ENCODE assay signal across 23 mouse cellular contexts in genomic region chr16:13332536-13332935, GRCm38 (mm10).
DNase-seq lines count a peak whose midpoint lies in the region; ATAC-seq and TF ChIP-seq lines count a peak whose summit lies in the region.
"Had no signal": no experiment of that assay in that cellular context is flagged by ENCODE, and none has a peak within 500 bp of the region (broad histone marks: within the 10 kb centered on the region; RNA-seq: fewer than 3 reads in every experiment).

No protein-coding gene starts in this region.

- H3K27me3 ChIP-seq in hindbrain, embryonic 14.5 days (ENCODE audit: control insufficient read depth, insufficient read depth, low read length), result no peaks in the 10 kb centered on the region
- no peaks in the 10 kb centered on the region for H3K27me3 ChIP-seq in hindbrain, embryonic 11.5 days (ENCODE audit: control insufficient read depth, insufficient read depth, low read length)
- H3K27me3 ChIP-seq: forebrain, embryonic 13.5 days; heart, embryonic 12.5 days; heart, embryonic 15.5 days; hindbrain, embryonic 12.5 days had no signal

- H3K36me3 ChIP-seq in hindbrain, embryonic 14.5 days (replicated peaks; ENCODE audit: control insufficient read depth, insufficient read depth), result no peaks in the 10 kb centered on the region
- no peaks in the 10 kb centered on the region for H3K36me3 ChIP-seq in hindbrain, embryonic 11.5 days (ENCODE audit: control insufficient read depth, insufficient read depth, low read length)

- peak overlapping the region; percentile 86 for H3K27ac ChIP-seq in gastrocnemius, adult 2 months
- peak overlapping the region; percentile 59; the same call in 1 of the 2 replicates for H3K27ac ChIP-seq in hindbrain, embryonic 14.5 days
- H3K27ac ChIP-seq in hindbrain, embryonic 11.5 days (ENCODE audit: low read depth, low read length), result no peak overlapping the region
- H3K27ac ChIP-seq: forebrain, embryonic 10.5 days; forebrain, embryonic 13.5 days; heart, embryonic 15.5 days; hindbrain, embryonic 12.5 days had no signal

- peak; percentile 79 for DNase-seq in gastrocnemius, adult 2 months
- DNase-seq in gastrocnemius, postnatal 10 days, result no peak
- no peak for DNase-seq in hindbrain, embryonic 14.5 days (ENCODE audit: low spot score)
- no peak for DNase-seq in hindbrain, embryonic 11.5 days (ENCODE audit: low spot score)
- DNase-seq in gastrocnemius, postnatal 14 days, result peak; percentile 30
- peak; percentile 87 for DNase-seq in skeletal muscle tissue, adult 2 months (ENCODE audit: low read depth, low spot score)
- DNase-seq in adipocyte (ENCODE audit: low spot score), result no peak
- DNase-seq: adrenal gland, adult 8-10 months; adrenal gland, postnatal 25 days; cerebellum, adult 18-20 months; cerebellum, adult 9-10 months; cerebellum, postnatal 14 days; heart, adult 18-20 months; heart, postnatal 10 days; heart, postnatal 36 days; kidney, adult 2 months had no signal

- peaks cover 6% of the 10 kb centered on the region for H3K4me1 ChIP-seq in hindbrain, embryonic 14.5 days (replicated peaks; ENCODE audit: control insufficient read depth, insufficient read depth, low read length)
- H3K4me1 ChIP-seq in hindbrain, embryonic 11.5 days (replicated peaks; ENCODE audit: control insufficient read depth, insufficient read depth, low read length), result no peaks in the 10 kb centered on the region

- H3K9me3 ChIP-seq in hindbrain, embryonic 14.5 days (ENCODE audit: control insufficient read depth, low read length), result no peaks in the 10 kb centered on the region
- no peaks in the 10 kb centered on the region for H3K9me3 ChIP-seq in hindbrain, embryonic 11.5 days (ENCODE audit: control insufficient read depth, low read length)
- H3K9me3 ChIP-seq: forebrain, embryonic 10.5 days; forebrain, embryonic 13.5 days; heart, embryonic 12.5 days; heart, embryonic 15.5 days; hindbrain, embryonic 12.5 days had no signal

- ATAC-seq in hindbrain, embryonic 14.5 days (ENCODE audit: low FRiP score), result no peak
- no peak for ATAC-seq in hindbrain, embryonic 11.5 days (ENCODE audit: low FRiP score)
- ATAC-seq: CD4-positive, CD25-positive, alpha-beta regulatory T cell, adult 4 months; intestine, postnatal 0 days had no signal

- no peak overlapping the region for H3K4me3 ChIP-seq in gastrocnemius, adult 2 months
- H3K4me3 ChIP-seq in hindbrain, embryonic 14.5 days (replicated peaks; ENCODE audit: low read length), result no peak overlapping the region
- no peak overlapping the region for H3K4me3 ChIP-seq in hindbrain, embryonic 11.5 days (ENCODE audit: low read depth, low read length)
- H3K4me3 ChIP-seq: forebrain, embryonic 10.5 days; forebrain, embryonic 13.5 days; heart, embryonic 12.5 days; heart, embryonic 15.5 days; hindbrain, embryonic 12.5 days had no signal

- WGBS in hindbrain, embryonic 14.5 days, result 86% methylated on average over 2 of the region's 2 CpGs
- 81% methylated on average over 2 of the region's 2 CpGs for WGBS in hindbrain, embryonic 11.5 days

- H3K9ac ChIP-seq in hindbrain, embryonic 14.5 days, result no peak overlapping the region
- H3K9ac ChIP-seq in hindbrain, embryonic 11.5 days (ENCODE audit: low read depth, low read length), result no peak overlapping the region
- H3K9ac ChIP-seq: forebrain, embryonic 13.5 days; heart, embryonic 12.5 days; heart, embryonic 15.5 days; hindbrain, embryonic 12.5 days had no signal

- TF ChIP-seq CTCF in gastrocnemius, adult 2 months (IDR thresholded peaks at IDR 0.05), result 0 out of 2 replicates have a peak, but pooled peaks have one; percentile 1

- intact Hi-C loops in gastrocnemius, adult 2 months (cut with DNase I), result no loop called here
- intact Hi-C loops in gastrocnemius, postnatal 14 days (cut with DNase I; ENCODE audit: low total_unique reads), result no loop called here

- H3K4me2 ChIP-seq in hindbrain, embryonic 14.5 days (replicated peaks), result no peak overlapping the region
- no peak overlapping the region for H3K4me2 ChIP-seq in hindbrain, embryonic 11.5 days (replicated peaks; ENCODE audit: low read depth, low read length)
- H3K4me2 ChIP-seq: forebrain, embryonic 13.5 days; heart, embryonic 12.5 days; heart, embryonic 15.5 days; hindbrain, embryonic 12.5 days had no signal

Comparison
In these comparisons a context has a peak if more than half of its experiments do, and no peak if none do; other contexts are left out.
1. DNase-seq: peak in gastrocnemius, adult 2 months (single experiment), gastrocnemius, postnatal 14 days (single experiment) and skeletal muscle tissue, adult 2 months (single experiment); none in gastrocnemius, postnatal 10 days (single experiment), hindbrain, embryonic 14.5 days (single experiment), hindbrain, embryonic 11.5 days (single experiment) and adipocyte (single experiment).